Mouse (Mus musculus) neural tube, embryonic 12.5 days (tissue): ENCODE measurements at regions not wholly inside any gene's neighbourhood (a gene's known extent, or its start where the extent isn't known, plus 50 kb on each side); places are given as distances from the start of the nearest gene placed in this dataset.

Experiments
- ATAC-seq: fragments of 200-750 bp; cut with Nextera tagmentation; 2 replicates; pipeline ENCODE4 v1.8.0; 2017; ENCODE audit warnings: low read depth, mild to moderate bottlenecking, moderate TSS enrichment, moderate library complexity; ENCODE audit not compliant: low FRiP score
- H3K27ac ChIP-seq: fragments of 300-500 bp; sonication (generic); 2 replicates; pipeline ENCODE4 v1.5.1; 2016
- H3K27me3 ChIP-seq: fragments of 300-500 bp; sonication (generic); replicated peaks from 2 replicates; pipeline ENCODE4 v1.6.1; 2016; ENCODE audit warnings: mild to moderate bottlenecking
- H3K36me3 ChIP-seq: fragments of 300-500 bp; sonication (generic); 2 replicates; pipeline ENCODE4 v1.6.1; 2016; ENCODE audit warnings: mild to moderate bottlenecking
- H3K4me1 ChIP-seq: fragments of 300-500 bp; sonication (generic); 2 replicates; pipeline ENCODE4 v1.6.1; 2016
- H3K4me2 ChIP-seq: fragments of 300-500 bp; sonication (generic); replicated peaks from 2 replicates; pipeline ENCODE4 v1.6.1; 2016; ENCODE audit warnings: mild to moderate bottlenecking
- H3K4me3 ChIP-seq: fragments of 300-500 bp; sonication (generic); 2 replicates; pipeline ENCODE4 v1.5.1; 2016
- H3K9ac ChIP-seq: fragments of 300-500 bp; sonication (generic); 2 replicates; pipeline ENCODE4 v1.6.1; 2016; ENCODE audit warnings: mild to moderate bottlenecking
- H3K9me3 ChIP-seq: fragments of 300-500 bp; sonication (generic); 2 replicates; pipeline ENCODE4 v1.6.1; 2016; ENCODE audit warnings: mild to moderate bottlenecking
- WGBS: fragments of 180-500 bp; shearing (Covaris S2); methylation state at CpG from one replicate; pipeline ENCODE4 v1.1.7; 2016; 5-methylcytosine and 5-hydroxymethylcytosine counted together

DNA sequence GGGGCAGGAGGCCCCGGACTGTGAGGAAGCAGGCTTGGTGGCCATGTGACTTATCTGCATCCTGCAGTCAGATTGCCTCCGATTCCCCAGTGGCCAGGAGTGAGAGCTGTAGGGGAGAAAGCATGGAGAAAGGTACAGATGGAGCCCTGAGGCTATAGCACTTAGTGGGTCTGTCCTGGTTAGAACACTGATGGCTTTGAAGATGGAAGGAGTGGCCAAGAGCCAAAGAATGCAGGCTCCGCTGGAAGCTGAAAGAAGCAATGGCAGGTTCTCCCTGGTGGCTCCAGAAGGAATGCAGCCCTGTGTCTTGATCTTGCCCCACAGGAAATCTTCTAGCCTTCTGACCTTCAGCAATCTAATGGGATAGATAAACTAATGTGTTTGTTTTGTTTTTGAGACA lies 926.3 kb downstream of the 4930447A16Rik start:
- H3K4me3 ChIP-seq = no peak overlapping the region
- H3K27me3 ChIP-seq = no peaks in the 10 kb centered on the region
- no peaks in the 10 kb centered on the region for H3K9me3 ChIP-seq
- H3K27ac ChIP-seq = no peak overlapping the region
- H3K36me3 ChIP-seq = no peaks in the 10 kb centered on the region
- no peak overlapping the region for H3K4me2 ChIP-seq
- H3K4me1 ChIP-seq = no peaks in the 10 kb centered on the region
- no peak for ATAC-seq
- H3K9ac ChIP-seq = no peak overlapping the region
- WGBS = 91% methylated on average over 3 of the region's 3 CpGs

DNA sequence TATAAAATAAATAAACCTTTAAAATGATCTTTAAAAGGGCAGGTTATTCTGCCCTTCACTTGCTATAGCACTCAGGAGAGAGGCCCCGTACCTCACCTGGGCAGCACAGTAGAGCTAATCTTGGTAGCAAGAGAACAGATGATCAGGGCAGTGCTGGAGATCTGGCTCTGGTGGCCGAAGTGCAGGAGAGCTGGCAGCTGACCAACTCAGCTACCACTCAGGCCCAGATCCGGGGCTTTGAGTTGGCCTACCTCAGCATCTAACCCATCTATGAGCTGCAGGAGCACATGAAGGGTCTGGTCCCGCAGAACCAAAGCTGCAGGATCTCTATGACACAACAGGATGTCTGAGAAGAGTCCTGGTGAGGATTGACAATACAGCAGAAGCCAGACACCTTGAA lies 928.0 kb downstream of the 4930447A16Rik start:
- Histone ChIP-seq H3K9me3 (no peaks in the 10 kb centered on the region), H3K4me2 (no peak overlapping the region), H3K9ac (no peak overlapping the region), H3K4me3 (no peak overlapping the region), H3K36me3 (no peaks in the 10 kb centered on the region), H3K4me1 (no peaks in the 10 kb centered on the region), H3K27ac (no peak overlapping the region), H3K27me3 (no peaks in the 10 kb centered on the region)
- no peak for ATAC-seq
- 85% methylated on average over 4 of the region's 4 CpGs for WGBS

DNA sequence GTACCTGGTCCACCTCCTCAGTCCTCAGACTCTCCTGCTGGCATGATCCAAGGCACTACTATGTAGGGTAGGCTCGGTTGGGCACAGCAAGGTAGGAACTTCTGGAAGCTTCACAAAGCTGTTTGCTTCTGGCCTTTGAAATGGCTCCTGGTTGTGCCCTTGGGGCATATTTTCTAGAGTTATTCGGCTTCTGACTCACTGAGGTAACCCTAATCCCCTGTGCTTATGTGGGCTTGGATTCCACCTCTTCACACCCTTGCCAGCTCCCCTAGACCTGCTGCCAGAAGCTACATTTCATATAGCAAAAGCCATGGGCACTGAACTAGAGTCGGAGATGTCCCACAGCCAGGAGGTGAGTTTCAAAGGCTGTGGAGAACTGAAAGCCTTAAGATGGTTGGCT lies 933.7 kb downstream of the 4930447A16Rik start:
- Histone ChIP-seq H3K4me2 (no peak overlapping the region), H3K9ac (no peak overlapping the region), H3K27me3 (no peaks in the 10 kb centered on the region; the same call in 1 of the 2 replicates), H3K4me1 (no peaks in the 10 kb centered on the region), H3K4me3 (no peak overlapping the region), H3K9me3 (no peaks in the 10 kb centered on the region), H3K36me3 (no peaks in the 10 kb centered on the region), H3K27ac (no peak overlapping the region)
- no peak for ATAC-seq
- WGBS = 92% methylated on average over 3 of the region's 3 CpGs

DNA sequence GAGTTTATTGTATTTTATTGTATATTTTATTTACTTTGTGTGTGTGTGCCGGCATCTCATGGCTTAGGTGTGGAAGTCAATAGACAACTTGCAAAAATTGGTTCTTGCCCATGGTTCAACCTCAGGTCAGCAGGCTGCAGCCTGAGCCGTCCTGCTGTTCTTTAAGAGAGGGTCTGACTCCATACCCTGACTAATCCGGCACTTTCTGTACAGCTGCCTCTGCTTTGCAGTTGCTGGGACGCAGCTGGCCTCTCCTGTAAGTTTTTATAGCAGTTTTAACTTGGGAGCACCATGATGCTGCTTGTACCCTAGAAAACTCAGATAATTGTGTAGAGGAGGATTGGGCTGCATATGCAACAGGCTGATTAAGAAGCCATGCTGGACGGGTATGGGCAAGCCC lies 938.2 kb downstream of the 4930447A16Rik start:
- Histone ChIP-seq H3K4me3 (no peak overlapping the region), H3K4me1 (no peaks in the 10 kb centered on the region), H3K9me3 (no peaks in the 10 kb centered on the region), H3K36me3 (no peaks in the 10 kb centered on the region), H3K27ac (no peak overlapping the region), H3K4me2 (no peak overlapping the region), H3K27me3 (no peaks in the 10 kb centered on the region; the same call in 1 of the 2 replicates), H3K9ac (no peak overlapping the region)
- ATAC-seq = no peak
- WGBS = 80% methylated on average over 5 of the region's 5 CpGs

DNA sequence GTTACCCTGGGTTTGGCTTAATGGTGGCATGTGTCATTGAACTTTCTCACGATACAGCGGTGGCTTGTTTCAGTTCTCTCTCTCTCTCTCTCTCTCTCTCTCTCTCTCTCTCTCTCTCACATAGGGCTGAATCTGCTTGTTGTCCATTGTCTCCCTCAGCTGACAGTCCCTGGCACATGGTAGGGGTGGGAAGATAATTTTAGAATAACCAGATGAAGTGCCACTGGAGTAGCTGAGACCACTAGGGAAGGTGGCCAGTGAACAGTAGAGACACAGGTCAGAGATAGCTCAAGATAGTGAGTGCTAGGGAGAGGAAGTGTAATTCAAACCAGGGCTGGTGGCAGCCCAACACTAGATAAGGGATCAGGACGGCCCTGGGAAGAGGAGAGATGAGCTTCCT lies 938.7 kb downstream of the 4930447A16Rik start:
- H3K9ac ChIP-seq = no peak overlapping the region
- no peaks in the 10 kb centered on the region for H3K9me3 ChIP-seq
- ATAC-seq = no peak
- no peaks in the 10 kb centered on the region; the same call in 1 of the 2 replicates for H3K27me3 ChIP-seq
- H3K4me3 ChIP-seq = no peak overlapping the region
- no peak overlapping the region for H3K4me2 ChIP-seq
- H3K27ac ChIP-seq = no peak overlapping the region
- H3K36me3 ChIP-seq = no peaks in the 10 kb centered on the region
- WGBS = 87% methylated on average over 3 of the region's 3 CpGs
- H3K4me1 ChIP-seq = no peaks in the 10 kb centered on the region

DNA sequence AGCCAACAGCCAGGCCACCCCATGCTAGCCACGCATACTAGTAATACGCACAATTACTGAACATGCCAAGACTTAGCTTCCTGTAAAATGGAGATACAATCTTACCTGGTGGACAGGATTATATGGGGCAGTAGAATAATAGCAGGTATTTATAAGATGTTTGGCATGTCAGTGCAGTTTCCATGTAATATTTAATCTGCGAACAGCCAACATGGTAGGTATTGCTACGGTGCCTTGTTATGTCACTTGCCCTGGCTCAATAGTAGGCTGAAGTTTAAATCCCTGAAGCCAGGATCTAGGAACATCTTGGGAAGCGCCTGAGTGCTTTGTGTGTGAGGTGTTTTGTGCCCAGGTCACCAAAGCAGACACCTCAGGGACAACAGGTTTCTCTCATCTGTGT lies 942.3 kb downstream of the 4930447A16Rik start:
- ATAC-seq = no peak
- H3K9ac ChIP-seq = no peak overlapping the region
- H3K36me3 ChIP-seq = no peaks in the 10 kb centered on the region
- no peaks in the 10 kb centered on the region for H3K4me1 ChIP-seq
- no peak overlapping the region for H3K27ac ChIP-seq
- no peak overlapping the region for H3K4me3 ChIP-seq
- 95% methylated on average over 5 of the region's 5 CpGs for WGBS
- H3K27me3 ChIP-seq = no peaks in the 10 kb centered on the region
- no peak overlapping the region for H3K4me2 ChIP-seq
- H3K9me3 ChIP-seq = no peaks in the 10 kb centered on the region

DNA sequence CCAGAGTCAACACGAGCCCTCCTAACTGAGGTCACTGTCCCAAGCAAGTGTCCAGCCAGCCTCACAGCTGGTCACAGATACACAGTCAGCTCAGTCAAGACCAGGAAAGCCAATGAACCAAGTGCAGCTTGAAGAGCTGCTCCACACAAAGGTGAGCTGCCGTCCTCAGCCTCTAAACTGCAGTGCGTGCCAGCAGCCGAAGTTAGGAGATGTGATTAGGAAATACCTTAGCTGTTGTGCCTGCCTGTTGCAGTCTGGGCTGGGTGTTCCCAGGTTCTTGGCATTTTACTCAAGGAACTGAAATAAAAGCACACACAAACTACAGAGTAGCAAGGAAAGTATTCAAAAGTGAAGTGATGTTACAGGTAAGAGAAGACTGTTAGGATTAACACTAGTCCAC lies 942.9 kb downstream of the 4930447A16Rik start:
- H3K9me3 ChIP-seq = no peaks in the 10 kb centered on the region

DNA sequence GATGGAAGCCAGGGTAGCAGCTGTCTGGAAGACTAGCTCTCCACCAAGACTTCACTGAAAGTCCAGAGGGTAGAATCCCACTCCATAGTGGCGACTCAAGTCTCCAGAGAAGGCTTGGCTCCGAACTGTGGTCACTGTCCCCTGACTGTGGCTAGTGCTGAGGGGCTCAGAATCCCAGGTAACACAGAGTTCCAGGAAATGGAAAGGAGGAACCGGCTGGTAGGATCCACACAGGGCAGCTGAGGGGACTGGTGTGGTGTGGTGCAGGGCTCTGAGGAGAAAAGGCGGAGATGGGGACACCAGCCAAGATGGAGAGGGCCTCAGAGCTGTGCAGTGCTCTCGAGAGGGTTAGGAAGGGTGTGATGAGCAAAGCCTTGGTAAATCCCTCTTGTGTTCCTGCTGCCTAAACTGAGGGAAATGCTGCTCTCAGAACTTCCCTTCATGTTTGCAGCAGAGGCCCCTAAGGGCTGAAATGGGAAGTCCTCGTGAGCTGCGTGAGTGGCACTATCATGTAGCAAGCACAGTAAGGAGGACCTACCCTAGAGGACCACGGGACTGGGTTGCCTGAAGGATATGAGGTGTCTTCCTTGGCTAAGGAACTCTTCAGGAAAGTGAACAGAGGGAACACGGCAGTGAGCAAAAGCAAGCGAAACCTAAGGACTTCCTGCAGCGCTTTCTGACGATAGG lies 946.2 kb downstream of the 4930447A16Rik start:
- H3K9ac ChIP-seq = no peak overlapping the region
- WGBS = 85% methylated on average over 12 of the region's 12 CpGs
- no peak overlapping the region for H3K27ac ChIP-seq
- peaks cover 7% of the 10 kb centered on the region; the same call in 1 of the 2 replicates for H3K4me1 ChIP-seq
- no peaks in the 10 kb centered on the region for H3K36me3 ChIP-seq
- H3K4me3 ChIP-seq = no peak overlapping the region
- no peaks in the 10 kb centered on the region for H3K27me3 ChIP-seq
- no peak for ATAC-seq
- no peak overlapping the region for H3K4me2 ChIP-seq
- H3K9me3 ChIP-seq = no peaks in the 10 kb centered on the region

More for the DNA sequence above, 942.9 kb downstream of the 4930447A16Rik start:
- H3K4me3 ChIP-seq = no peak overlapping the region
- H3K36me3 ChIP-seq = no peaks in the 10 kb centered on the region
- no peaks in the 10 kb centered on the region for H3K4me1 ChIP-seq
- WGBS = 85% methylated on average over 4 of the region's 4 CpGs
- H3K27me3 ChIP-seq = no peaks in the 10 kb centered on the region
- H3K9ac ChIP-seq = no peak overlapping the region
- H3K4me2 ChIP-seq = no peak overlapping the region
- no peak overlapping the region for H3K27ac ChIP-seq
- ATAC-seq = no peak

DNA sequence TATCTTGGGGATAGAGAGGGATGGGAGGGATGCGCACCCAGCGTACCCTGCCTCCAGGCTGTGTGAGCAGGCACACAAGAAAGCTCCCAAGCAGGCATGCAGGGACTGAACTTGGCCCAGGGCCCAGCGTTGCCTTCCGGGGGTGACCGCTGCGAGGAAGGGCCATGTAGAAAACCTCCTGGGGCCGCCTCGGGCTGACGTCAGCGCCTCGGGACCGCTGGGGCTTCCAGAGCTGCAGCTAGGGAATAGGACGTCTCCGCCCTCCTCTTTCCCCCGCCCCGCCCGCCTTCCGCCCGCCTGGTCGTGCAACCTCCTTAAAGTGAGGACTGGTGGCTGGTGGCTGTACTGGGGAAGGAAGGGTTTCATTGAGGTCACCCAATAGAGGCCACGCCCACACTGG lies 948.4 kb downstream of the 4930447A16Rik start:
- Histone ChIP-seq H3K36me3 (no peaks in the 10 kb centered on the region), H3K4me2 (peak overlapping the region; percentile 63), H3K4me3 (peak overlapping the region; percentile 12; the same call in 1 of the 2 replicates), H3K9me3 (no peaks in the 10 kb centered on the region), H3K27ac (no peak overlapping the region), H3K27me3 (no peaks in the 10 kb centered on the region), H3K4me1 (peaks cover 7% of the 10 kb centered on the region; the same call in 1 of the 2 replicates), H3K9ac (no peak overlapping the region)
- 6% methylated on average over 21 of the region's 21 CpGs for WGBS
- peak; percentile 80 for ATAC-seq

DNA sequence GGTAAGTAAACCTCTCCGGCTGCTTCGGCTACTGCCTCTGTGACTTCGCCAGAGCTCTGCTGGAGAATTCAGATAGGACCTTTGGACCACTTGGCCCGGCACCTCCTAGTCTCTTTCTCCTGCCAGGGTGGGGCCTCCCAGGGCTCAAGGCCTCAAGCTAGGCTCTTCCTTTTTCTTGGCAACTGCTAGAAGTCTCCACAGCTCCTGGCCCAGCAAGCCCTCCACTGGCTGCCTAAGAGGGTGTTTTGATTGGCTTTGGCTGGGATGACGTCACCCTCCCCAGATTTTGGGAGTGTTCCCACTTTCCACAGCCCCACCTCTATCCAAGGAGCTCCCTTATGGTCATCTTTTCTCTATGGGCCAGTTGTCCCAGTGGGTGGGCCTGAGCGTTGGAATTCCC lies 949.4 kb downstream of the 4930447A16Rik start:
- no peak overlapping the region for H3K4me3 ChIP-seq
- no peak overlapping the region for H3K27ac ChIP-seq
- no peaks in the 10 kb centered on the region for H3K27me3 ChIP-seq
- H3K36me3 ChIP-seq = no peaks in the 10 kb centered on the region
- peaks cover 7% of the 10 kb centered on the region; the same call in 1 of the 2 replicates for H3K4me1 ChIP-seq
- H3K4me2 ChIP-seq = no peak overlapping the region
- no peak overlapping the region for H3K9ac ChIP-seq
- ATAC-seq = no peak
- WGBS = 84% methylated on average over 6 of the region's 6 CpGs
- H3K9me3 ChIP-seq = no peaks in the 10 kb centered on the region

DNA sequence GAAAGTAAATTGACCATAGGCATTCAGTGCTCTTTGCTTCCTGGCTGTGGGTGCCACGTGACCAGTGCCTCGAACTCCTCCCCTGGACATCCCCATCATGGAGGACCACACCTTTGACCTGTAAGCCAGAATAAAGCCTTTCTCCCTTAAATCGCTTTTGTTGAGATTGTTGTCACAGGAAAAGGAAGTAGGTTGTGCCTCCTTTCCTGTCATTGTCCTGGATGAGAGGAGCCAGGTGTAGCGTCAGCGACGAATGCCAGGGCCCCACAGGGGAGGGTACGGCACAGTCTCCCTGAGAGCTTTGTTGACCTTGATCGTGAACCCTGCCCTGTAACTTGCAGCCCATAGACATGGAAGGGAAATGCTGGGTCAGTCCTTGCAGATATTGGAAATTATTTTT lies 952.8 kb downstream of the 4930447A16Rik start:
- no peaks in the 10 kb centered on the region for H3K36me3 ChIP-seq

DNA sequence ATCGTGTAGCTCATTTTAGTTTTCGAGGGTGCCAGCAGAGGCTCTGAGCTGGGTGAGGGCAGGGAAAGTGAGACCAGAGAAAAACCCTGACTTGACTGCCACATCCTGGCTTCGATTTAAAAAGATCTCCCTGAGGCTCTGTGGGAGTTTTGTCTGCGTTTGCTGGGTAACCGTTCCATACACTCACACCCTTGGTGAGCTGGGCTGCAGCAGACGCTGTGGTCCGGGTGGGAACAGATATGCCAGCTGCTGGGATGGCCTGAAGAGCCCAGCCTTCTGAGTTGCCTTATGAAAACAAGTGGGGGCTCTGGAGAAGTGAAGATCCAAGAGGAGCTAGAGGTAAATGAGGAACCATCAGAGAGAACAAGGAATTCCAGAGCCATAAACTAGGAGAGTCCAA lies 962.3 kb downstream of the 4930447A16Rik start:
- Histone ChIP-seq H3K9me3 (no peaks in the 10 kb centered on the region), H3K36me3 (no peaks in the 10 kb centered on the region), H3K9ac (no peak overlapping the region), H3K4me1 (peaks cover 15% of the 10 kb centered on the region), H3K4me2 (no peak overlapping the region), H3K27ac (no peak overlapping the region), H3K27me3 (no peaks in the 10 kb centered on the region), H3K4me3 (no peak overlapping the region)
- WGBS = 75% methylated on average over 7 of the region's 7 CpGs
- no peak for ATAC-seq

More for the DNA sequence above, 952.8 kb downstream of the 4930447A16Rik start:
- Histone ChIP-seq H3K27me3 (no peaks in the 10 kb centered on the region), H3K4me1 (peaks cover 7% of the 10 kb centered on the region; the same call in 1 of the 2 replicates), H3K4me2 (no peak overlapping the region), H3K27ac (no peak overlapping the region), H3K9ac (no peak overlapping the region), H3K9me3 (no peaks in the 10 kb centered on the region), H3K4me3 (no peak overlapping the region)
- no peak for ATAC-seq
- WGBS = 87% methylated on average over 8 of the region's 8 CpGs

DNA sequence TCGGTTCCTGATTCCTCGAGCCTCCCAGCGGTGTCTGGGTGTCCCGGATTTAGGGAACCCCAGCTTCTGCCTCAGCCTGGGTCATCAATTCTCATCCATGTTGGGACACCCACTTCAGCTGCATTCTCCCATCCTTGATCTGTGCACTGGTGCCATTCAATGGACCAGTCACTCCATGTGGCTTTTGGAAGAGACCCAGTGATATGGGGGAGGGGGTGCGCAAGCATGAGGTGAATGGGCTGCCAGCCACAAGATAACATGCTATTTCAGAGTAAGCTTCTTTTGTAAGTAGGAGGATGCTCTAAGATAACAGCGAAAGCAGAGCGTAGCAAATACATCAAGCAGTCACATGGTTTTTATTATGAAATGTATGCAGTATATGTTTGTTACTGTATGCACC lies 963.1 kb downstream of the 4930447A16Rik start:
- 92% methylated on average over 7 of the region's 7 CpGs for WGBS
- no peaks in the 10 kb centered on the region for H3K36me3 ChIP-seq
- H3K4me3 ChIP-seq = no peak overlapping the region
- no peaks in the 10 kb centered on the region for H3K9me3 ChIP-seq
- H3K27me3 ChIP-seq = no peaks in the 10 kb centered on the region
- H3K4me1 ChIP-seq = peaks cover 15% of the 10 kb centered on the region
- no peak overlapping the region for H3K4me2 ChIP-seq
- no peak overlapping the region for H3K27ac ChIP-seq
- H3K9ac ChIP-seq = no peak overlapping the region
- no peak for ATAC-seq
